Mouse (Mus musculus) ovary, adult 18-20 months (tissue): ENCODE results near the gene Grem1.

Experiments
- DNase-seq: peaks from one replicate; pipeline ENCODE4 v3.0.0; 2022; ENCODE audit warnings: low spot score, mixed read lengths

Grem1 gene

GRCm38 (mm10) chr2:113758311-113759161 lies at the start of gene Grem1:
TSS of gene Grem1 (minus strand) at chr2:113758646.
- DNase-seq = peak; percentile 24

DNA sequence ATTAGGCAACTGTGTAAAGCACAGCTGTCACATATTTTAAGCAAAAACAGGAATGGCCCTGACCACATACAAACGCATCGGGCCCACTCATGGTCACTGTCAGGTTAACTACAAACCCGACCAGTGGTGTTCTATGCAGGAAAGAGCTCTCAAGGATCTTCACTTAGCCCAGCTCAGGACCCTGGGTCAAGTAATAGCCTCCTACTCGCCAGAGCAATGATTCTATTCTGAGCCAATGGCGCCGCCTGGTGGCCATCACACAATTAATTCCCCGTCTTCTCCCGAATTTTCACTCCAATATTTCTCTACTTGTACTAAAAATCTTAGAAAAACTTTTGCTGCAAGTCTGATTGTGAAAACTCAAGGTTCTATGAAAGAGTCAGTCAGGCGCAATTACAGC lies 49.2 kb upstream of the Grem1 start:
- DNase-seq = peak; percentile 48

GRCm38 (mm10) chr2:113806851-113807577 lies 48.6 kb upstream of the Grem1 start:
- peak; percentile 72 for DNase-seq

DNA sequence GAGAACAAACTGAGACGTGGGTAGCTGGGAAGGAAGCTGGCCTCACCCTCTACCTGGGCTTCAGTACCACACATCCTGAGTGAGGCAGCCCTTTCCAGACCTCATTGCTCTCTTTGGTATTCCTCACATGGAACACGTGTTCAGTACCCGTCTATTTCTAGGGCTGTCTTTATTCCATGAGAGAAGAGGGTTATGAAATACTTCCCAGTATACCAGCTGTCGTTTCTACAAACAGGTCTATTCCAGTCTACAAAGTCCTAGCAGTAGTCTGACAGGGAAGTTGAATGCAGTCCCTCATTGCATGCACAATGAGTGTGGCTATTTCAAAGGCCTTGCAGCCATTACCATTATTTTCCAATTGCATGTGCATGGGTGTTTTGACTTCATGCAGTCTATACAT lies 47.3 kb upstream of the Grem1 start:
- DNase-seq = no peak

GRCm38 (mm10) chr2:113803753-113804152 lies 45.3 kb upstream of the Grem1 start:
- DNase-seq = no peak

- no peak for DNase-seq
Measured at GRCm38 (mm10) chr2:113800846-113801245, 42.4 kb upstream of the Grem1 start.

DNA sequence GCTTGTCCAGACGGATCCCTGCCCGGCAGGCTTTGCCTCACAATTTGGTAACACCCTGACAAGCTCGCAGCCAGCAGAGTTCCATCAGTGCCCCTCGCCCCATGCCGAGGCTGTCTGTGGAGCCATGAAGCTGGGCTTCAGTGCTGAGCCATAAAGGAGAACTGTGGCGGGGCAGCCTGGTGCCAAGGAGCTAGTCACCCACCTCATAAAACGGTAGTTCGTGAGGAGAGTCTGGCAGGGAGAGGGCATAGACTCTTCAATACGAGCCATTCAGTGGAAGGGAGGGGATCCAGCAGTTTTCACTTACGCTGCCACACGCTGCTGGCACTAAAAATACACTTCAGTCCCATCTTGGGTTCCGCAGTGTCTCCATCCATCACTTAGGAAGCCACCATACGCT lies 40.2 kb upstream of the Grem1 start:
- no peak for DNase-seq

DNA sequence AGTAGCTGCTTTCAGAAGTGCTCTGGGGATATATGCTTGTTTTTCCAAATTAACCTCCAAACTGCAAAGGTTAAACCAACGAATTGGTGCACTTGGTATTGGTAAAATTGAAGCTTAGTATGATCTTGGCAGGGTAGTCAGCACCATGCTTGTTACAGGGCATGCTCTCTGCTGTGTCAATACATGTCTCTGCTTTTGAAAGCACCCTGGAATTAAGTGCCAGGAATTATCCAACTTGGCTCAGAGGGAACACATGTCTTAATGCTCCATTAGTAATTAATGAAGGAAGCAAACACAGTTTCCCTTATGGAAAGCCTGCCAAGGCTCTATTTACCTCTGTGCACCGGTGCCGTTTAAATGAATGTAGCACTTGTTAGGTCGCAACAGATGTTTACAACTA lies 36.7 kb upstream of the Grem1 start:
- no peak for DNase-seq

DNA sequence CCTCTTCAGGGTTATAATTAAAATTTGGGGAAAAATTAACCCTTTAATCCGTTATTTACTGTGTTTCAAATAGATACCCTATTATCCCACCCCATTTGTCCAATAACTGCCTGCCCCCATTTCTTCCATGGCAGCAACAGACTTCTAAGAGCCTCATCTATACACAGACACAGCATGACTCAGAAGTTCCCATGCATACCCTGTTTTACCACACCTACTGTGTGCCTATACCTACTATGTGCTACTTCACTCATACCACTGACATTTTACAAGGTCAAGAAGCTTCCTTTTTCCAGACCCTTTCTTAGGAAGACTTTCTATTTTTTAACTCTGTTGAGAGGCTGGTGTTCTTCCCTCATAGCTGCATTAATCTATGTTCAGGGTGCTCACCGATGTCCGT lies 35.1 kb upstream of the Grem1 start:
- DNase-seq = no peak

GRCm38 (mm10) chr2:113788821-113789387 lies 30.5 kb upstream of the Grem1 start:
- no peak for DNase-seq

DNA sequence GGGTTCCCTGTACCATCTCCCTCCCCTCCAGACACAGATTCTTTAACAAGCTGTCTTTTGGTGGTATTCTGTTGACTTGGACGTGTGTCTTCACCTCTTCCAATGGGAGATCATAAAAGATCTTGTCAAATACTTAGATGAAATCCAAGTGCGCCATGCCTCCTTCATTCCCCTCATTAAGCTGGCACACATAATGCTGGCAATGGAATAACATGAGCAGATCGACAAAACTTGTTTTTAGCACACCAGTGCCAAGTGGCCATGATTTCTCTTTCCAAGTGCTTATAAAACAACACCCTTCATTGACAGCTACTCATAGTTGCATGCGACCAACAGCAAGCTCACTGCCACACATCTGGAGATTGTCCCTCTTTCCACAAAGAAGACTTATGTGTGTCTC lies 29.4 kb upstream of the Grem1 start:
- no peak for DNase-seq

DNA sequence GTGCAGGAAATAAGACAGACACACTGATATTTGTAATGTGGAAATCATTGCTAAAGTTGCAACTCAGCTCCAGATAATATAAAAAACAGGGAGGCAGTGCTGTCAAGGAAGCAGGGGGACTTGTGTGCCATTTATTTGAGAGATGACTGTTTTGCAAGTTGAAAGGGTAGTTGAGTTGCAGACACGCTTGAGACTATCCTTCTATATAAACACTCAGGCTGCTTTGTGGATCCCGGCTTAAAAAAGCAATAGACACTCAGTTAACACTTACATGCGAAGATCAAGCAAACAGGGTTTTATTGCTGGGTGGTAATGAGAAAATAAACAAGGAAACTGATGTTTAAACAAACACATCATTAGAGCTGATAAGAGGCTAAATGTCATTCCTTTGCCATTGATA lies 26.4 kb upstream of the Grem1 start:
- DNase-seq = no peak

DNA sequence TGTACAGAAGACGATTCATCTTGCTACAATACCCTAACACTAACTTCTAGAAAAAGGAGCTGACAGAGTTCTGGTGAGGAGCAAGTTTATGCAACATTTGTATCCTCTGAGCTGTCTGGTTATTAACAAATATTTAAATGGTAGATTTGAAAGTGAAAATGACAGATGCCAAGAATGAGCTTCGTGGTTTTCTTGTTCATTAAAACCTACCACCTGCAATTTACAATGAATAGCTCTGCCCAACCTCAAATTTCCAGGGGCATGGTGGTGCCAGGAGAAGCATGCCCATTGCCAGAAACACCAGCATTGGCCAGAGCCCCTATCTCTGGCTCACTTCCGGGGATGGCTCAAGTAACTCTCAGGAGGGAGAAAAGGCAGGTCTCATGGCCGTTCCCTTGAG lies 23.1 kb upstream of the Grem1 start:
- DNase-seq = no peak

DNA sequence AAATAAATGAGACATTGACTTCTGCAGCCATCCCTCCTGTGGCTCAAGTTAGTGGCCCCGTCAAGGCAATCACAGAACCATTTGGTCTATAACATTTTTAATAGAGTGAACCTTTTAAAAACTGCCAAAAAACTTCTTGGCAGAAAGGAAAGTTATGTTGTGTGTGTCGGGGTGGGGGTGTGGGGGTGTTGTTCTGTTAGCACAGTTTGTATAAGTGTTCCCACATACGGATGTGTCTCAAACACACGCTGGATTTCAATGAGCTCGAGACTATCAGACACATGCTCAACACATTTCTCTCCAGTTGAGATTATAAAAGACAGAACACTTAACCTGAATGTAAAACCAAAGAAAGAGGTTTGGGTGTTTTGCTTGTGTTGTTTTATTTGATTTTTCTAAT lies 22.7 kb upstream of the Grem1 start:
- DNase-seq = no peak

- DNase-seq = no peak
Measured at GRCm38 (mm10) chr2:113779336-113779735, 20.9 kb upstream of the Grem1 start.

DNA sequence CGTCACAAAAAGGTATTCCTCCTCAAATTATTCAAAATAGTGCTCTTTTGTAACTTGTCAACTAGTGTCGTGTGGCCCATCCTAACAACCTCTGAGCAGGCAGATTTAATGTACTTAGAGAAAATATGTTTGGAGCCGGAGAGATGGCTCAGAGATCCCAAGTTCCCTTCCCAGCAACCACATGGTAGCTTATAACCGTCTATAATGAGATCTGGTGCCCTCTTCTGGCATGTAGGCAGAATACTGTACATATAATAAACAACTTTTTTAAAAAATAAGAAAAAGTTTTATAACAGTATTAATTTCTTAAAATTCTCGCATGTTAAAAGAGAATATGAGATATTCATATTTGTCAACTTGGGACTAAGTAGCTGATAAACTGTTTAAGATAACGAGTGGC lies 19.6 kb upstream of the Grem1 start:
- no peak for DNase-seq

DNA sequence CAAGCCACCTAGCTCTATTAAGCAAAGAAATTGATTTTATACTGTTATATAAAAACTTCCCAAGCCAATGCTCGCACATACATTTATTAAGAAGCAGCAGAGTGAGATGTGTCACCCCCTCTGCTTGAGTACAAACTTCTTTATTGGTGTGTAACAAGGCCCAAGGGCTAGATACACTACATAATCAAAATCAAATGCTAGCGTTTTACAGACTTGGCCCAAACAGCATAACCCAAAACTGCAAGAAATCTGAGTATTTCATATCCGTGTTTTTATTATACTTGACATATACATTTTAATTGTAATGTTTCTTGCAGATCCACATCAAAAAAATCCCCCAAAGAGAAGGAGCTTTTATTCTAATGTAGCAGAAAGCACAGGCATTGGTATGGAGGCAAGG lies 17.9 kb upstream of the Grem1 start:
- no peak for DNase-seq

- no peak for DNase-seq
Measured at GRCm38 (mm10) chr2:113774150-113774805, 15.8 kb upstream of the Grem1 start.

- no peak for DNase-seq
Measured at GRCm38 (mm10) chr2:113768541-113769303, 10.3 kb upstream of the Grem1 start.

DNA sequence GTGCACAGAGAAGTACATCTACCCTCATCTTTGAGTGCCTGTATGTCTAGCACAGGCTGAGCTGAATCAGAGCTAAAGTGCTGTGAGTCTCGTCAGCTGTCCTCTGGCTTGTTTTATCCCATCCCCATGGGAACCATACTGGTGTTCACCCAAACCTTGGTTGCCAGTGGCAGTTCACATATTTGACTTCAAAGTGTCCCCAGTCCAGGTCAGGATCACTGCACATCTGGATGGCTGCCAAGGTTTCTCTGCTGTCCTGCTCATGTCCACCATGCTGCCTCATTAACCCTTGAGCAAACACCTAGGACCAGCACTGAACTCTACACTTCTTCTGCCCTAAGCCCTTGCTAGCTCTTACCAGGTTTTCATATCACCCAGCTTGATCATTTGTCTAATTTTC lies 7.4 kb upstream of the Grem1 start:
- DNase-seq = no peak

GRCm38 (mm10) chr2:113764968-113765367 lies 6.5 kb upstream of the Grem1 start:
- DNase-seq = no peak
